Mouse (Mus musculus) right cerebral cortex, postnatal 10 days (tissue): ENCODE results near the gene Ncam1.

ENCODE experiments used
- DNase-seq, 2 experiments: peaks; one replicate each; pipeline ENCODE4 v3.0.0; 2021; ENCODE audit warnings: low spot score in 2 of 2

Gene Ncam1

DNA sequence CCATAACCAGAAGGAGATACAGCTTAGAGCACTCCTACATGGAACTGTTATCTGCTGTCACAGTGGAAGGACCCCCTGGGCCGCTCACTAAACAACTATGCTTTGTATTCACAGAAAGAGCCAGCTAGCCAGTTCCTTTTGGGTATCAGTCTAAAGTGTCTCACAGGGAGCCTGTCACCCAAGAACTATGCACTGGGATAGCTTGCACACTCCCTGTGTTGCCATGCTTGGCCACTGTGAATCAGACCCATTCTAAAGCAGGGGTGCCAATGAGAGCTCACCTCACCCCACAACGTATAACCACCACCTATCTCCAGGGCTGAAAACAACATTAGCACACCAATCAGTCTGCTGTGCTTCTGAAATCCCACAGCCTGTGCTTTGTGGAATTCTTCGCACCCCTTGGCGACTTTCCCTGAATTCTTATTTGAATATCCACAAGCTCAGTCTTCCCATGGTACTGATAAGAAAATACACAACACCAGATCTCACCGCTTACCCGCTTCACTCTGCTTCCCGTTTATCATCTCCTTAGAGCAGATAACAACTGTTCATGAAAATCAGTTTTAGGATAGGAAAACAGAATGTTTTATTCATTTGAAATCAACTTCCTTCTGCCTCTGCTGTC lies 228.6 kb downstream of the Ncam1 start:
- DNase-seq, result peak in 1 of 2 experiments; percentile 44

DNA sequence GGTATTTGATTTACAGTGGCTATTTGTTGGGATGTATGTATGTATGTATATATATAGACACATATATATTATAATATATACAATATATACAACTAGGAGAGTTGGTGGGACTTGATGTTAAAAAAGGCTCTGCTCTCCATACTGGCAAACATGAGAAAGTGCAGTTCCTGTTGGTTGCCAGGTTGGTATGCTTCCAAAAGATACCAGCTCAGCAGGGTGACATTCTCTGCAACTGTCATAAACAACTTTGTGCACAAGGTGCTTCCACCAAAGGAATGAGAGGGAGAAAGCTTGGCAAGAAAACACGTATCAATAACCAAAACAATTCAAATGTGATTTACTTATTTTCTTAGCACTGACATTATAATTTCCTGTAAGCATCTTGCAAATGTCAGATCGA lies 232.9 kb downstream of the Ncam1 start:
- no peak for DNase-seq

DNA sequence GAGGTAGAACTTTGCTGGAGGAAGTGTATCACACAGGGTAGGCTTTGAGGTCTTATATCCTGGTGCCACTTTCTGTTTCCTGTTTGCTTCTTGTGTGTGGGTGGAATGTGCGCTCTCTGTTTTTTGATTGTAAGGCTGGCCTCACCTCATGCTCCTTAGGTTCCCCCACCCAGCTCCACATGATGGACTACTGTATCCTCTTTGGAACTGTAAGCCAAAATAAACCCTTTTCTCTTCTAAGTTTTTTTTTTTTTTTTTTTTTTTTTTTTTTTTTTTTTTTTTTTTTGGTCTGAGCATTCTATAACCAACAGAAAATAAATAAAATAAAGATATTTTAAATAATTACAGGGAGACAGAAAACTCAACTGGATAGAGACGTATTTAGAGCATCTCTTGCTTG lies 239.8 kb downstream of the Ncam1 start:
- DNase-seq, result no peak

DNA sequence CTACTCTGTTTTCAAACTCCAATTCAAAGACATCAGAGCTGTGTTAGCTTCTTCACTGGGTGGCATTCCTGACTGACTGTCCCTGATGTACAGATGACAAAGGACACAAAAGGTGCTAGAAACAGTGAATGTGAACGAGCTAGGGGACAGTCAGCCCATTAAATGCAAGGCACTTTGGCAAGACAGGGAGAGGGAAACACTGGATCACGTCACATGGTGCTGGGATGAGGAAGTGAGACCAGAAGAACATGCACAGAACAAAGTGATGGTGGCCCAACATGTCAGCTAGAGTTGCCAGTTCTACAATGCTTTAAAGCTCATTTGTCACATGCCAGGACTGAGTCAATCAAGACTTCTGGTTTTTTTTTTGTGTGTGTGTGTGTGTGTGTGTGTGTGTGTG lies 247.4 kb downstream of the Ncam1 start:
- DNase-seq, result no peak

DNA sequence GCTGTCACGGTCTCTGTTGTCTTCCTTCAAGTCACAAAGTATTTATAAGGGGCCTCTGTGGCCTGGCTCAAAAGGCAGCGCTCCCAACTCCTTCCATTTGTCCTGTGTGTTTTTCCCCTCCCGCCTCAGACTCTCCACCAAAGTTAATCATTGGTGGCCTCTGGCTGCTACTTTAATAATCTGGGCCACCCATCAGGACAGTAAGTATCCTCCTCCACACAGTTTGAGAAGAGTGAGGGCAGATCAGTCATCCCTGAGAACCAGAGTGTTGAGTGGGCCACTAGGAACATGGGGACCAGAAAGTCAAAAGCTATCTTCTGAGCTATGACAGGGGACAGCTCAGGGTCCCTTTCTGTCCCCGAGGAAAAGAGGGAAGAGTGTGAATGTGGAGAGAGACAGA lies 256.1 kb downstream of the Ncam1 start:
- DNase-seq, result no peak

DNA sequence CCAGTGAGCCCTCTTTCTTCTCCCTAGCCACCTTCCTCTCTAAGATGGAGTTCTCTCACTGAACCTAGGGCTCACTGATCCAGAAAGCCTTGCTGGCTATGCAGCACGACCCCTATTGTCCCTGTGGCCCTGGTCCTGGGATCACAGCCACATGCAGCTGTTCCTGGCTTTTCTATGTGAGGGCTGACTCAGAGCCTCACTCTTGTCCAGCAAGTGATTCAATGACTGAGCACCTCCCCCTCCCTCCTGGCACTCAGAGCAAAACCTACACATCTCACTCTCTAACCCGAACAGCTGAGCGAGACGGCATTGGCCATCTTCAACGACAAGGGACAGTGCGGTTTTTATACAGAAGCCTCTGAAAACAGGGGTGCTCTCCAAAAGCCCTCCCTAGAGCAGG lies 260.9 kb downstream of the Ncam1 start:
- peak in 1 of 2 experiments; percentile 42 for DNase-seq

DNA sequence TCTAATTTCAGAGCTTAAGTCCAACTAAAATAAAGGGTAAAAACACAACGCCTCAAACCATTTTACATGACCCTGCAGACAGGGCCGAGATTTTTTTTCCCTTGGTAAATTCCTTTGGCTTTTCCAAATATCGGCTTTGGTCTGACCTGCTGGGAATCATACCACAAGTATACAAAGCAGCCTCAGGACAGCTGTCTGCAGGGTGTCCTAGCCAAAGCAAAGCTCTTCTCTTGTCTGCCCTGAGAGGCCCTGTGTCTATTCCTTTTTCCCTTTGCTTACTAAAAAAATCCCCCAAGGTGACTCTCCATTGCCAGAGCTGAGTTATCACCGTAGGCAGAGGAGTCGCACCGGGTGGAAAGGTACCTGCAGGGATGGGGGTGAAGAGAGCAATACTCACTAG lies 262.1 kb downstream of the Ncam1 start:
- no peak for DNase-seq

DNA sequence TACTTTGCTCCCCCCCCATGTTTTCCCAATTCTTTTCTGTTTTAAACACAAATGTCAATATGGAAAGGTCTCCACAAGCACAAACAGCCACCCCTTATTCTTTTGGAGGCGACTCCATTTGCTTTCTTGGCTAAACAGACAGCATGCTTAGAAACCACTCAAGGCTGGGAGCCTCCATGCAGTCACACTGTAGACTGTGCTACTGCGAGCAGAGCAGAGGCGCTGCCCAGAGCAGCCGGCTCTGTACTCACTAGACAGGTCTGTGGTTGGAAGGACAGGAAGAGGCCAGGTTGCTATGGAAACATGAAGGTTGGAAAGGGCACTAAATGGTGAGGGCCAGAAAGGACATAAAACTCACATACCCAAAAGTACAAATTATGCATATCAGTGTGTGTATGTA lies 263.8 kb downstream of the Ncam1 start:
- DNase-seq, result no peak

DNA sequence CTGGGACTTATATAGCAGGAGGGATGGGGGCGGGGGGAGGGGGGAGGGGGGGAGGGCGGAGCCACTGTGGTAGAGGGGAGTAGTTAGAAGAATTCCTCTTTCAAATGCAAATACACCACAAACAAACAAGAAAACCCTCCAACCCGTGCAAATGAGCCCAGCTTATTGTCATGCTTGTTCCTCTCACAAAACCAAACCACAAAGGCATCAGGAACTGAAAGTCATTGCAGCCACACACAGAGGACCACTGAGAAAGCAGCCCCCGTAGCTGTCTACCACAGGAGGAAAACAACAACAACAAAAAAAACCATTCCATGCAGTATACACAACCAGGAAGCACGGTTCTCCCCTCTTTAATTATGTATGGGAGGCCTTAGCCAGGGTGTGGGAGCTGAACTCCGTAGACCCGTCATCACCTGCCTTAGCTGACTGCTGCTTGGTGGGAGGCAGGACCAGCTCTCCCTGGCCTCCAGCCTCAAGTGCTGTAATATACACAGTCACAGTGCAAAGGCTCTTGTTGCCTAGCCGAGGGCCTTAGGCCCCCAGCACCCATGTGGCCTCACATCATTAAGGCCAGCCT lies 264.7 kb downstream of the Ncam1 start:
- DNase-seq, result no peak

DNA sequence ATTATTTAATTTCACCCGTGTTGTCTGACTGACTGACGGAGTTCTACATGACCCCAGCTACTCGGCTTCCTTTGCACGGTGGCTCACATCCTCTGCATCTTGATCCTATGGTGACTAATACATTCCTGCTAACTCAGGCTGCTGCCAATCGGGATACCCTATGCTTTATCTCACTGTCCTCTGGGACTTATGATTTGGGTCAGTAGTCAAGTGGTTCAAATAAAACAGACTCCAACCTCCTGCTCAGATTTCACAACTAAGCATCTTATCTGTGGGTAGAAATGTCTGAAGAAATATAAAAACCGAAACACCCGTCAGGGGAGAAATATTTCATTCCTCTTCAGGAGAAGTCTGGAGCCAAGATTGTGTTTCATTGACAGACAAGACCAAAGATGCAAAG lies 265.3 kb downstream of the Ncam1 start:
- DNase-seq, result no peak

DNA sequence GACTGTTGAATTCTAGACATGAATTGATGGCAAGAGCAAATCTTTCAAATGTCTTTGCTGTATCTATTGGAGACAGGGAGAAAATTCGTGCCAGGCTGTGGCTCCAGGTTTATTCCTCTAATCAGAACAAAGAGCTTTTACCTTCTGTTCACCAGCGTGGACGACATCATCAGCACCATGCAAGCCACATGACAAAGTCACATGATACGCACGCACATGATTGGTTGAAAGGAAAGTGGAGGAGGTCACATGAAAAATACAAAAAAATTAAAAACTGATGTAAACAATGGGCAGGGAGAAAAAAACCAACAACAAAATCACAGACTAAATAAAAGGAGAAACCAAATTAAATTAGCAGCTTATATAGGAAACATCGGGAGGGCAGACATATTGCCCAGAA lies 266.9 kb downstream of the Ncam1 start:
- no peak for DNase-seq

DNA sequence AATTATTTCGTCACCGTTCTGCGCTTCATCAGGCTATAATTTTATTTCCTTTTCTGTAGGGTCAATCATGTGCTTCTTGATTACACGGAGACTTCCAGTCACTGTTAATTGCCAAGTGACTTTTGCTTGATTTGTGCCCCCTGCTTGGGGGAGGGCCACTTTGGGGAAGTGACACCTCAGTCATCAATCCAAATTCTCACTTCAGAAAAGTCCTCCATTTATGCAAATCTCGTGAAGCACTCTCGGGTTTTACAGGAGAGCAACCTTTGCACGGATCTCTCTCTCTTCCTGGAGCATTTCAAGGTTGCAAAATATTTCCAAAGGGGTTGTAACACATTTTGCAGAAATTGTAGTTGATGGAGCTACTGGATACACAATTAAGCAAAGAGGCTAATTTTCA lies 267.5 kb downstream of the Ncam1 start:
- no peak for DNase-seq

DNA sequence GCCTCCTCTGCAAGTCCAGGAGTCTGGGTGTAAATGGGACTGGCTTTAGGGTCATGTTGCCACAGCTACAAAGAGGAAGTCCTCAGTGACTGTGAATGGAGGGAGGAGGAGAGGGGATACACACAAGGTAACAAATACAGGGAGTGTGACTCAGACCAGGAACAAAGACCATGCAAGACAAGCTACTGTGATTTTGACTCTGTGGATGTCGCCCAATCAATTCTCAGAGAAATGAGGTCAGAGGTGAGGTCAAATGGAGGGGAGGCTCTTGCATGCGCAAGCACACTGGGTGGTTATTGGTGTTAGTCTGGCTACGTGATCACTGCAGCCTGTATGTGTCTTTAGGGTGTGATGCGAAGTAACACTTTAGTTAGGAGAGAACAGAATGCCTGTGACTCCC lies 268.0 kb downstream of the Ncam1 start:
- no peak for DNase-seq

DNA sequence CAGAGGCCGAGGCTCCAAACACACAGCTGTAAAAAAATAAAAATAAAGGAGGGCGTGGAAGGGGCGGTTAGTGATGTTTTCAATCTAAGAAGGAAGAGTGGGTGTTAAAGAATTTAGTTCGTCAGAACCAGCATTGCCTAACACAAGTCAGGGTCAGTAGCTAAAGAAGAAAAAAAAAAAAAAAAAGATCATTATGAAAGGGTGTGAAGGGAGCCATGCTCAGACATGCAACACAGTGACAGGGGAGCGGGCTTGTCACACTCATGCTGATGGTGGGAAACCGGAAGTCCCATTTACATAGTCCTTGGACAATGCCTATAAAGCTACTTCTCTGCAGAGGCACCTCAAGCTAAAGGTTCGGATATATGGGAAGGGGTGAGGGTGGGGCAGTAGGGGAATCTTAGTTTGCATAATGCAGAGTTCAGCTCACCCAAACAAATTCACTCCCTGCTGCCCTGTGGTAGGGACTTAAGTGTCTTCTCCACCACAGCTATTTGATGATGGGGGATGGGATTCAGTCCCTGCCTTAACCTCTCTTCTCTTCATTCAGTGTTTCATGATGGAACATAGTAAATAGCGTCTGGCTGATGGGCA lies 269.3 kb downstream of the Ncam1 start:
- DNase-seq, result no peak

DNA sequence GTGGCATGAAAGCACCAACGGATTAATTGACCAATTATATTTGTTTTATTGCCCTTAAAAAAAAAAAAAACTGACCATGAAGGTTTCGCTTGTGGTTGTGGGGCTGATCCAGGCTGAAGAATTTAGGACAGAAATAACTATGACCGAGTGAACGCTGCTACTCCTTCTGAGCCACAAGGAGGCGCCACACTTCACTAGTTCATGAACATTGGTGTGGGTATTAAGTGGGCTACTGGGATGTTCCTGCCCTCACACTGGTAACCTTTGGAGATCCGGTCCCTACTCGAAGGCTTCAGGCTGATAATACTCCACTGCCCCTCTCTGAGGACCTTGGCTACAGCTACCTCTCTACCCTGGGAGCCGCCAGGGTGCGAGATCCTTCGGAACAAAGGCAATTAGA lies 269.8 kb downstream of the Ncam1 start:
- DNase-seq, result peak in 1 of 2 experiments; percentile 47

DNA sequence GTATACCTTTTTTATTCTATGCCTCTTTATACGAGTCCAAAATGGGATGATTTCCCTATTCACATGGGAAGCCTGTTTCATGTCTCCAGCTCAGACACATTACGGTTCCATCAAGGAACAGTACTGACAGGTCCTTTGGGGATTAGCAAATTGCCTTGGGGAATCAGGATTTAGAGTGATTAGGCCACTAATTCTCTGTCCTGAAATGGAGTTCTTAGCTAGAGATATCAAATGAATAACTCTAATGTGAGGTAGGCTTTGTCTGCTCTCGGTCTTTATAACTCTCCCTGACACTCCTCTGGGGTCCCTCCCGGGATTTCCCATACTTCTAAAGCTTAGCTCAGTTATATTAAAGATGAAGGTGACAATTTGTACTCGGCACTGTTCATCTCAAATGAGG lies 270.7 kb downstream of the Ncam1 start:
- DNase-seq, result no peak

DNA sequence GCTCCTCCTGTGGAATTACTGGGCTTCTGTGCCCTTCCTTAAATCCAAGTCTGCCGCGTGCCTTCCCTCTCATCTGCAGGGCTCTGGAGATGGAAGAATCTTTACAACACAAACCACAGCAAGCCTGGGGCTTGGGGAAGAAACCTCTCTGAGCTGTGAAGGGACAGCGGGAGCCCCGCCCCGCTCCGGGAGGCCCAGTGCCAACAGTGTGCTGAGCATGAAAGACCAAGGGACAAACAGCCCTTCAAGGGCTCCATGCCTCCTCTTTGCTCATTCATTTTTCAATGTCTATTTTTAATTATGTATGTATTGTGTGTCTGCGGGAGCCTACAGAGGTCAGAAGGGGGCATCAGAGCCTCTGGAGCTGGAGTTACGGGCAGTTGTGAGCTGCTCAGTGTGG lies 271.4 kb downstream of the Ncam1 start:
- peak in 1 of 2 experiments; percentile 47 for DNase-seq

DNA sequence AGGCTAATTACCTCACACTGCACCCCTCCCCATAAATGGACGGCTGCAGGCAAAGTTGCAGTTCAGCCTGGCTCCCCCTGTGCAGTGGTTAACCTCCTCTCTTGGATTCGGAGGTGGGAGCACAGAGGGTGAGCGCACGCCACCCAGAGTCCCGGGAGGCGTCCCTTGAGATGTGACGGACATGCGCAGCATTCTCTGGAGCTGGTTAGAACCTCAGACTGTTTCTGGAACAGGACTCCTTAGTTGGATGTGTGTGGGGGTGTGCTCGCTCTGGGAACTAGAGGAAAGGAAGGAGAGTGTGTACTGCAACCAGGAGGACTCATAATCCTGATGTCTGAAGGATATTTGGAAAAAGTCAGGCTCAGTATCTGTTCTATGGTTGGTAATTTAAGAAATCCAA lies 274.0 kb downstream of the Ncam1 start:
- DNase-seq, result no peak

DNA sequence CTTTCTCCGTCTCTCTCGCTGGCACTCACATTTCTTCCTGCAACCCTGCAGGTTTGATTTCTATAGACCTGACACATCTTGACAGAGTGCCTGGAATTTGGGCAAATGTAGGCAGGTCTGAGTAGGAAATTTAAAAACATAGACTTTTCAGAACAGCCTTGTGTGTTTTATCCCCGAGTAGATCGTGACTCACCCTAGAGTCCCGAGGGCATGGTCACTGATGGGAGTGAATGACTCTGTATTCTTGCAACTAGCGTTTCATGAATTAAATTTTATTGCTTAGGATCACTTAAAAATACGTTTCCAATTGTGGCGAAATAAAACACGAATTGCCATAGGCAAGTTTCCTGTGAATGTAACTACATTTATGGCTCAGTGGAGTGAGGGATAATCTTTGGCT lies 274.8 kb downstream of the Ncam1 start:
- DNase-seq, result no peak

DNA sequence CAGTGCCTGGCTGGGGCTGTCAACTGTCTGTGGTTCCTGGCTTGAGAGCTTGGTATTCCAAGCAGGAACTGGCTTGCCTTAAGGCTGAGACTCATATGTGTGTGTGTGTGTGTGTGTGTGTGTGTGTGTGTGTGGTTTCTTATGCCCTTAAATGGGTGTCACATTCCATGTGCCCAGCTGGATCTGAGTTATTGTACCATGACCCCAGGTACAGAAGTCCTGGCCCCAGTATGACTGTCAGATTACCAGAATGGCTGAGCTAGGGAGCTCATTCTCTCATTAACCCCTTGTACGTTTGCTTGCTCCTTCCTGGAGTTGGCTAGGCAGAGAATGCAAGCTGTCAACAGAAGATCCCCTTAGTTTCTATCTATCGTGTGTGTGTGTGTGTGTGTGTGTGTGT lies 284.4 kb downstream of the Ncam1 start:
- DNase-seq, result no peak

DNA sequence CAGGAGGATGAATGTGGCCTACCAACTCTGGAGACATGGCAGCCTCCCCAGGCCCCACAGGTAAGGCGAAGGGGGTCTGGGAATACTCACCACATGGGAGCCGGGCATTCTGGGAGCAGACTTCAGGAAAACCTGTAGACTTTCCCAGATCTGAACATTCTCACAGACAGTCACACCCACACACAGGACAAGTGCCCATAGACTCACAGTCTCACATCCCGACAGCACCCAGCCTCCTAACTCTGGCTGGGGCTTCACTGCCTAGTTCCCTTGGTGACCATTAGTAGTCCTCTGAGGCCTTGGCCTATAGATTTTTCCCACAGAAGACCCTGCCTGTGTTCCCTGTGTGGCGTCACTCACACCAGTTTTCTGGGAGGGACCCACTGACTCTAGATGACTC lies 288.1 kb downstream of the Ncam1 start:
- DNase-seq, result no peak

DNA sequence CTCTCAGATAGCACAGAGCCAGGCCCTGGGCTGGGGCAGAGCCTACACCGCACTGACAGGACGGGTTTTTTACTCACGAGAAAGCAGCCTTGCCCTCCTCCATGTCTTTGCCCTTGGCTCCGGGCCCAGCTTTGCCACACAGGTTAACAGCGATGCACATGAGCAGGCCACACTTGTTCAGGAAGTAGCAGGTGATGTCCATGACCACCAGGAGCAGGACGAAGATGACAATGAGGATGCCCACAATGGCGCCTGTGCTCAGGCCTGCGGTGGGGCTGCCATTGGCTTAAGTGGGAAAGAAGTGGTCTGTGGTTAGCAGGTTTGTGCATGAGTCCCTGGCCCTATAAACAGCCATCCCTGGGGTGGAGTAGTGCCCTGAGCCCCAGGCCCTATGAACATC lies 289.1 kb downstream of the Ncam1 start:
- no peak for DNase-seq

DNA sequence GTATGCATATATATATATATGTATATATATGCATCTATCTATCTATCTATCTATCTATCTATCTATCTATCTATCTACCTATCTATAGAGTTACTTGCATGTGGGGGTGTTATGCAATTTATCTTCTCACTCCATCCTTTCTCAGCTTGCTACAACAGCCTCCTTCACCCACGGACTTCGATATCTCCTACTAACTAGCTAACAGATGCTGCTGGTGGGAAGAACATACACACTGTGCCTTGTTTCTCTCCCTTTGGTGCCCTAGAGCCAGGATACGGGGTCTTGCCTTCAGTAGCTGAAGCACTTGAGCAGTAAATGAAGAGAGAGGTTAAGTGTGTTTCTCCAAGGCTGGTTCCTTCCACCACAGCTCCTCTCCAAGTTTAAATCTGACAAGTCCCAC lies 289.6 kb downstream of the Ncam1 start:
- DNase-seq, result no peak
